ENCODE assay signal across 19 mouse cellular contexts in genomic region chr16:49816889-49817288, GRCm38 (mm10).
"Had no signal": no experiment of that assay in that cellular context is flagged by ENCODE, and none has a peak within 500 bp of the region (broad histone marks: within the 10 kb centered on the region; RNA-seq: fewer than 3 reads in every experiment).

No protein-coding gene starts in this region.

- H3K4me1 ChIP-seq: intestine, embryonic 15.5 days; kidney, embryonic 15.5 days; neural tube, embryonic 12.5 days; neural tube, embryonic 15.5 days had no signal

- H3K9ac ChIP-seq: intestine, embryonic 15.5 days; kidney, embryonic 15.5 days; limb, embryonic 13.5 days; lung, embryonic 14.5 days; neural tube, embryonic 12.5 days; neural tube, embryonic 15.5 days had no signal

- H3K9me3 ChIP-seq: intestine, embryonic 15.5 days; kidney, embryonic 15.5 days; limb, embryonic 10.5 days; limb, embryonic 13.5 days; neural tube, embryonic 12.5 days; neural tube, embryonic 15.5 days had no signal

- H3K27ac ChIP-seq: intestine, embryonic 15.5 days; kidney, embryonic 15.5 days; limb, embryonic 10.5 days; limb, embryonic 13.5 days; macrophage; neural tube, embryonic 12.5 days; neural tube, embryonic 15.5 days; stomach, postnatal 0 days had no signal

- H3K4me3 ChIP-seq: intestine, embryonic 15.5 days; kidney, embryonic 15.5 days; limb, embryonic 10.5 days; limb, embryonic 13.5 days; neural tube, embryonic 12.5 days; neural tube, embryonic 15.5 days had no signal

- ATAC-seq: intestine, embryonic 15.5 days; lung, postnatal 0 days had no signal

- DNase-seq: kidney, adult 11 months; kidney, adult 8-10 months; kidney, postnatal 10 days; kidney, postnatal 36 days; lung, embryonic 14.5 days; midbrain, embryonic 14.5 days; right cerebral cortex, adult 18-20 months; right cerebral cortex, postnatal 14 days; right cerebral cortex, postnatal 4 days had no signal

- H3K36me3 ChIP-seq: intestine, embryonic 15.5 days; kidney, embryonic 15.5 days; limb, embryonic 10.5 days; limb, embryonic 13.5 days; neural tube, embryonic 12.5 days; neural tube, embryonic 15.5 days had no signal

- H3K27me3 ChIP-seq: intestine, embryonic 15.5 days; kidney, embryonic 15.5 days; limb, embryonic 13.5 days; neural tube, embryonic 12.5 days; neural tube, embryonic 15.5 days had no signal

- H3K4me2 ChIP-seq: intestine, embryonic 15.5 days; kidney, embryonic 15.5 days; limb, embryonic 13.5 days; lung, embryonic 14.5 days; midbrain, embryonic 11.5 days; neural tube, embryonic 12.5 days; neural tube, embryonic 15.5 days had no signal
